Mouse (Mus musculus) left cerebral cortex, postnatal 25 days (tissue): ENCODE results near the gene Olfr630. TPM values are rescaled to one million over a fixed set of nuclear protein-coding genes. Genes with fewer than 3 reads are reported as not detected.
"Not testable (repeated sequence)": the region's sequence is repeated elsewhere in the genome, so short reads cannot be mapped to it uniquely, and the experiment has no call there.

ENCODE experiments used
- DNase-seq, 2 experiments: peaks; one replicate each; pipeline ENCODE4 v3.0.0; 2022; ENCODE audit warnings: low spot score in 2 of 2, mixed read lengths in 1 of 2
- intact Hi-C: fragments of 180-260 bp; cut with DNase I; formaldehyde crosslinking; loops from one replicate; pipeline ENCODE4 v1.15.1; 2025
- total RNA-seq, 2 experiments: library from RNA; stranded (reverse); gene quantifications; 2 replicates each; pipeline ENCODE4 v1.2.3; 2021

The Olfr630 gene
- not detected for total RNA-seq

- DNase-seq: no peak
- intact Hi-C loops: no loop called here
Measured at GRCm38 (mm10) chr7:103757233-103757632, at the start of gene Olfr630. Gene Olfr630, minus strand, starts transcription at chr7:103757333.

- intact Hi-C loops: loop anchor here (10.0 kb wide), 1 partner anchor 1292 kb away; no protein-coding TSS in a partner anchor
- DNase-seq: peak; percentile 13 to 31
Measured at GRCm38 (mm10) chr7:103806856-103807255, 49.7 kb upstream of the Olfr630 start.

- intact Hi-C loops: no loop called here
- no peak for DNase-seq
Measured at GRCm38 (mm10) chr7:103792669-103793388, 35.7 kb upstream of the Olfr630 start.

- intact Hi-C loops: no loop called here
- DNase-seq: no peak
Measured at GRCm38 (mm10) chr7:103791721-103792120, 34.6 kb upstream of the Olfr630 start, which contains the start of gene Olfr67. Gene Olfr67, minus strand, starts transcription at chr7:103791821.

- intact Hi-C loops: no loop called here
Measured at GRCm38 (mm10) chr7:103779598-103779997, 22.5 kb upstream of the Olfr630 start, which contains the start of gene Olfr68. Gene Olfr68, minus strand, starts transcription at chr7:103779698.

GRCm38 (mm10) chr7:103777652-103778051 lies 20.5 kb upstream of the Olfr630 start:
- DNase-seq, intact Hi-C loops: not testable (repeated sequence)

More at GRCm38 (mm10) chr7:103779598-103779997, 22.5 kb upstream of the Olfr630 start, which contains the start of gene Olfr68:
- DNase-seq: no peak

GRCm38 (mm10) chr7:103771494-103771893 lies 14.4 kb upstream of the Olfr630 start, which contains the start of gene Olfr69:
Gene Olfr69, minus strand, starts transcription at chr7:103771594.
- DNase-seq: no peak
- intact Hi-C loops: no loop called here

- intact Hi-C loops, DNase-seq: not testable (repeated sequence)
Measured at GRCm38 (mm10) chr7:103767687-103768086, 10.6 kb upstream of the Olfr630 start.

GRCm38 (mm10) chr7:103762212-103762611 lies 5.1 kb upstream of the Olfr630 start:
- intact Hi-C loops, DNase-seq: not testable (repeated sequence)

- intact Hi-C loops: no loop called here
- DNase-seq: no peak
Measured at GRCm38 (mm10) chr7:103744843-103745242, 12.3 kb downstream of the Olfr630 start, which contains the start of gene Olfr629. Gene Olfr629, minus strand, starts transcription at chr7:103744943.

- no peak for DNase-seq
- intact Hi-C loops: no loop called here
Measured at GRCm38 (mm10) chr7:103730074-103730473, 27.1 kb downstream of the Olfr630 start, which contains the start of gene Olfr628. Gene Olfr628, plus strand, starts transcription at chr7:103730374.

- peak in 1 of 2 experiments; percentile 1 for DNase-seq
- intact Hi-C loops: not testable (repeated sequence)
Measured at GRCm38 (mm10) chr7:103716398-103716797, 40.7 kb downstream of the Olfr630 start.

- intact Hi-C loops: no loop called here
- DNase-seq: no peak
Measured at GRCm38 (mm10) chr7:103714371-103714770, 42.8 kb downstream of the Olfr630 start, which contains the start of gene Olfr243. Gene Olfr243, plus strand, starts transcription at chr7:103714671.

GRCm38 (mm10) chr7:103712024-103712423 lies 45.1 kb downstream of the Olfr630 start:
- intact Hi-C loops: no loop called here
- no peak for DNase-seq

Other genes with a start within 250 kb of the Olfr630 start
- not detected for gene Olfr610, start 245.2 kb downstream of the Olfr630 start, total RNA-seq
- not detected for gene Olfr611, start 236.5 kb downstream of the Olfr630 start, total RNA-seq
- not detected for gene Olfr612, start 214.6 kb downstream of the Olfr630 start, total RNA-seq
- not detected for gene Olfr613, start 209.3 kb downstream of the Olfr630 start, total RNA-seq
- not detected for gene Olfr615, start 201.3 kb downstream of the Olfr630 start, total RNA-seq
- gene Olfr616, start 188.2 kb downstream of the Olfr630 start, total RNA-seq: not detected
- gene Olfr617, start 184.3 kb downstream of the Olfr630 start, total RNA-seq: not detected
- not detected for gene Olfr618, start 167.2 kb downstream of the Olfr630 start, total RNA-seq
- not detected for gene Olfr619, start 156.8 kb downstream of the Olfr630 start, total RNA-seq
- gene Olfr620, start 144.8 kb downstream of the Olfr630 start, total RNA-seq: not detected
- not detected for gene Olfr622, start 114.6 kb downstream of the Olfr630 start, total RNA-seq
- gene Olfr623, start 93.6 kb downstream of the Olfr630 start, total RNA-seq: not detected
- under 1 TPM in 1 of 2 experiments, not detected in 1; 0.07 TPM for gene Olfr624, start 86.1 kb downstream of the Olfr630 start, total RNA-seq
- not detected for gene Olfr625-ps1, start 74.6 kb downstream of the Olfr630 start, total RNA-seq
- not detected for gene Olfr243, start 42.7 kb downstream of the Olfr630 start, total RNA-seq
- gene Olfr628, start 27.0 kb downstream of the Olfr630 start, total RNA-seq: not detected
- gene Olfr629, start 12.4 kb downstream of the Olfr630 start, total RNA-seq: not detected
- not detected for gene Olfr69, start 14.3 kb upstream of the Olfr630 start, total RNA-seq
- gene Olfr68, start 22.4 kb upstream of the Olfr630 start, total RNA-seq: not detected
- gene Olfr67, start 34.5 kb upstream of the Olfr630 start, total RNA-seq: not detected
- gene Hbb-bt, start 56.7 kb upstream of the Olfr630 start, total RNA-seq: 10 to 100 TPM; 78.9 to 84.4 TPM
- 100 to 1,000 TPM; 511 to 567 TPM for gene Hbb-bs, start 70.8 kb upstream of the Olfr630 start, total RNA-seq
- gene Hbb-bh2, start 83.2 kb upstream of the Olfr630 start, total RNA-seq: not detected
- not detected for gene Hbb-bh1, start 85.8 kb upstream of the Olfr630 start, total RNA-seq
- gene Hbb-y, start 95.9 kb upstream of the Olfr630 start, total RNA-seq: not detected
- gene Olfr66, start 128.9 kb upstream of the Olfr630 start, total RNA-seq: not detected
- gene Olfr64, start 137.2 kb upstream of the Olfr630 start, total RNA-seq: not detected
- gene Olfr65, start 146.2 kb upstream of the Olfr630 start, total RNA-seq: not detected
- gene Olfr631, start 171.5 kb upstream of the Olfr630 start, total RNA-seq: not detected
- gene Olfr632, start 177.0 kb upstream of the Olfr630 start, total RNA-seq: not detected
- not detected for gene Olfr633, start 187.1 kb upstream of the Olfr630 start, total RNA-seq
- gene Olfr635, start 213.8 kb upstream of the Olfr630 start, total RNA-seq: under 1 TPM; 0.05 to 0.07 TPM
- not detected for gene Olfr638, start 241.4 kb upstream of the Olfr630 start, total RNA-seq